Mouse (Mus musculus) layer of hippocampus, adult 9-10 months (tissue): ENCODE data around the gene Pth2.

Source experiments
- DNase-seq: peaks from one replicate; pipeline ENCODE4 v3.0.0; 2022; ENCODE audit warnings: low spot score

Gene Pth2

GRCm38 (mm10) chr7:45198961-45199360, 18.2 kb downstream of the Pth2 start:
- DNase-seq: no peak

GRCm38 (mm10) chr7:45202654-45203053, 21.9 kb downstream of the Pth2 start:
- DNase-seq: no peak

GRCm38 (mm10) chr7:45204380-45205143, 23.8 kb downstream of the Pth2 start, which contains the start of gene Ccdc155:
TSS of gene Ccdc155 (minus strand) at chr7:45204892.
- DNase-seq: peak; percentile 79

- no peak for DNase-seq
Observed at GRCm38 (mm10) chr7:45208260-45208659, 27.5 kb downstream of the Pth2 start.

GRCm38 (mm10) chr7:45211070-45211469, 30.3 kb downstream of the Pth2 start:
- no peak for DNase-seq

- DNase-seq: no peak
Observed at GRCm38 (mm10) chr7:45211851-45212251, 31.1 kb downstream of the Pth2 start, which contains the start of gene Dkkl1. TSS of gene Dkkl1 (minus strand) at chr7:45212147.

GRCm38 (mm10) chr7:45212356-45212755, 31.6 kb downstream of the Pth2 start:
- DNase-seq: no peak

GRCm38 (mm10) chr7:45213708-45214107, 32.9 kb downstream of the Pth2 start:
- no peak for DNase-seq

GRCm38 (mm10) chr7:45215673-45216441, 35.1 kb downstream of the Pth2 start, which contains the start of gene Tead2:
TSS of gene Tead2 (plus strand) at chr7:45215753.
- no peak for DNase-seq

GRCm38 (mm10) chr7:45216442-45217183, 35.8 kb downstream of the Pth2 start:
- no peak for DNase-seq

GRCm38 (mm10) chr7:45221680-45222079, 40.9 kb downstream of the Pth2 start:
- DNase-seq: no peak

GRCm38 (mm10) chr7:45224826-45225225, 44.0 kb downstream of the Pth2 start:
- DNase-seq: no peak

- no peak for DNase-seq
Observed at GRCm38 (mm10) chr7:45226421-45226820, 45.6 kb downstream of the Pth2 start.

- no peak for DNase-seq
Observed at GRCm38 (mm10) chr7:45228548-45228947, 47.8 kb downstream of the Pth2 start.

GRCm38 (mm10) chr7:45229046-45229445, 48.3 kb downstream of the Pth2 start:
- DNase-seq: no peak

- no peak for DNase-seq
Observed at GRCm38 (mm10) chr7:45229459-45230203, 48.8 kb downstream of the Pth2 start.

- no peak for DNase-seq
Observed at GRCm38 (mm10) chr7:45231192-45231591, 50.4 kb downstream of the Pth2 start.
